Mouse (Mus musculus) gastrocnemius, adult 2 months (tissue): ENCODE results near the gene Slc22a5. TPM values are rescaled to one million over a fixed set of nuclear protein-coding genes. Genes with fewer than 3 reads are reported as not detected.

Source experiments
- DNase-seq: peaks from one replicate; pipeline ENCODE4 v3.0.0; 2022
- H3K27ac ChIP-seq: fragments of 200-600 bp; 2 replicates; pipeline ENCODE4 v1.8.1; 2022; ENCODE audit warnings: mild to moderate bottlenecking
- H3K4me3 ChIP-seq: fragments of 200-600 bp; 2 replicates; pipeline ENCODE4 v1.8.1; 2022; ENCODE audit warnings: mild to moderate bottlenecking, moderate library complexity
- CTCF ChIP-seq: fragments of 200-600 bp; IDR thresholded peaks from 2 replicates; pipeline ENCODE4 v1.8.1; 2022; ENCODE audit warnings: antibody characterized with exemption, mild to moderate bottlenecking, moderate library complexity
- intact Hi-C: fragments of 180-260 bp; cut with DNase I; formaldehyde crosslinking; loops from one replicate; pipeline ENCODE4 v1.15.1; 2025
- total RNA-seq, 2 experiments: library from RNA; stranded (reverse); gene quantifications; 2 replicates each; pipeline ENCODE4 v1.2.3; 2021

Slc22a5 gene
- total RNA-seq, 2 experiments from 2014 or later, result 7.6 to 11.0 TPM

DNA sequence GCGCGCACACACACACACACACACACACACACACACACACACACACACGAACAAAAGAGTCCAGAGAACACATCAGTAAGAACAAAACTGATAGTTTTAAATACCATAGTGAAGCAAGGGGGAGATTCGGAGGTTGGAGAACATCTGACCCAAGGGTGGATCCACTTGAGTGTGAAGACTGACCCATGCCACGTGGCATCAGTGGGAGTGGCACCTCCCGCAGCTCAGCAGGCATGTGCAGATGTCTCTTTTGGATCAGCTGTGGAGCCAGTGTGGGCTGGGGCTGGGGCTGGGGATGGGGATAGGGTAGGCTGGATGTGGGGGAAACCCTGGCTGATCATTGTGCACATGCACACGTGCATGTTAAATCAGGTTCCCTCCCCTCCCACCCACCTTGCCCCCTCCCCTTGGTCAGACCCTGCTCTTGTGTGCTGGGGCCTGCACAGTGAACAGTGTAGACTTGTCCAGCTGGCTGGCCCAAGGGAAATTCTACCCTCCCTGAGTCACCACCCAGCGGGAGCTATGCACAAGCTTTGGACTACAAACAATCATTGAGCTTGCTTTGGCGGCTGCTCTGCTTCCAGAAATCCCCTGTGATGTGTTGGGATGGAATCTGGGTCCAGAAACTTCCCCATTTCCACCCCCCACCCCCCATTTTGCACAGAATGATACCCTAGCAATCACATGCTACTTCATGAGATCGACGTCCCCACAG, 70.1 kb downstream of the Slc22a5 start:
- DNase-seq, result peak; percentile 55
- no peak; the same call in 1 of the 2 replicates for TF ChIP-seq CTCF
- intact Hi-C loops, result no loop called here
- Histone ChIP-seq H3K27ac (no peak overlapping the region; the same call in 1 of the 2 replicates), H3K4me3 (no peak overlapping the region)

DNA sequence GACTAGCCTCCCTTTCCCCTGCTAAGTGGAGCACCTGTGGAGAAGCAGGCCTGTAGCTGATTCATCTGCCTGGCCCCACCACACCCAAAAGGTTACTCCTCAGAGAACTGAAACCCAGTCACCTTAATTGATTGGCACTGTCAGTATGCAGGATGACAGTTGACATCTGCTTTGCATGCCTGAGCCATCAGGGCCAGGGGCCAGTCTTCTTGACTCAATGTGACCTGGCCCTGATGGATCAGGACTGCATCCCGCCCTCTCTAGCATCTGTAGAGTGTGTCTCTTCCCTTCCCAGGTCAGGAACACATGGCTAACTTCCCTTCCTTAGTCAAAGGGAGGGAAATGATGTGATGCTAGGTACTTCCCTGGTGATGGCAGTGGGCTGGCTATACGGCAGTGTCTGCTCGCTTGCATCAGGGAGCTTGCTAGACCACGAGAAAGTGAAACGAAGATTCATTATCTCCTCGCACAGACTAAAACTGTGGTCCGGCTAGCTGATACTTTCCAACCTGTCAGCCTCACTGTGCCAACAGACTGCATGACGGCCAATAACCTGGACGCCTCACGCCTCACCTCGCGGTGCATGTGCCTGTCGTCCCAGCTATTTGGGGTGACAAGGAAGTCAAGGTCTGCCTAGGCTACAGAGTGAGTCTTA, 70.8 kb downstream of the Slc22a5 start:
- peak; percentile 14 for DNase-seq
- H3K27ac ChIP-seq, result no peak overlapping the region
- no peak overlapping the region for H3K4me3 ChIP-seq
- TF ChIP-seq CTCF, result no peak
- intact Hi-C loops, result no loop called here

DNA sequence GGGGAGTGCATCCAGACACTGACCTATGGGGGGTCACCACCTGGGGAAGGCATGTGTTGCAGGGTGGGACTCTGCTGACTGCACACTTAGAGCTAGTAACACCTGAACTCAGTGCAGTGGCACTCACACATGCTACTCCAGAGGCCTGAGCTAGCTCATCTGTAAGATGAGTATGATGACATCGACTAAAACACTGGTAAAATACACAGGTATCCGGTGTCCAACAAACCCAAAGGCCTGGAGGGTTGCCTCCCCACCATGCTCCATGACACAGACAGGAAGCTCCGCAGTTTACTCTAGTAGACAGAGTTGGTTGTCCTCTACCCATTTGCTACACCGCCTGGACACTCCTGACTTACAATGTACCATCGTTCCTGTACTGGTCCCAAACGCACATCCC, 71.9 kb downstream of the Slc22a5 start:
- no peak overlapping the region for H3K27ac ChIP-seq
- DNase-seq, result no peak
- intact Hi-C loops, result loop anchor here (5.0 kb wide), 1 partner anchor 37 kb away; no protein-coding TSS in a partner anchor
- TF ChIP-seq CTCF, result no peak
- no peak overlapping the region for H3K4me3 ChIP-seq

DNA sequence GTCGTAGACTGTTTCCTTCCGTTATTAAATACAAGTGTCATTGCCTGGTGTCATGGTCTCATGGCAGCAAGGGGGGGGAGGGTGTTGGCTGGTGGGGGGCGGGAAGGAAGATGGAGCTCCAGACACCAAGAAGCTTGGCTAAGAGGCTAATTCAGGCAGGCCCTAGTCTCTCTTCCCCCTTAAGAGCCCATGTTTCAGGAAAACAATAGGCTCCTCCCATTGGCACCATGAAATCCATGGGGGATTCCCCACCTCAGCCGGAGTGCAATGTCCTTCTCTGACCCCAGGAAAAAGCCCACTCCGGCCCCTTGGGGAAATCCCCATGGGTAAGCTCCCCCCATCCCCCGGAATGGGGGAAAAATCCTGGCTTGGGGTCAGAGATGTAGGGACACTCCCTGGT, 72.7 kb downstream of the Slc22a5 start:
- intact Hi-C loops, result loop anchor here (5.0 kb wide), 1 partner anchor 36 kb away; no protein-coding TSS in a partner anchor
- peak; percentile 48 for DNase-seq
- H3K27ac ChIP-seq, result peak overlapping the region; percentile 74
- H3K4me3 ChIP-seq, result no peak overlapping the region
- TF ChIP-seq CTCF, result no peak

- H3K27ac ChIP-seq, result no peak overlapping the region
- TF ChIP-seq CTCF, result no peak
- DNase-seq, result no peak
- no peak overlapping the region for H3K4me3 ChIP-seq
- intact Hi-C loops, result loop anchor here (5.0 kb wide), 1 partner anchor 35 kb away; no protein-coding TSS in a partner anchor
These were observed 74.6 kb downstream of the Slc22a5 start for GRCm38 (mm10) chr11:53816841-53817375.

DNA sequence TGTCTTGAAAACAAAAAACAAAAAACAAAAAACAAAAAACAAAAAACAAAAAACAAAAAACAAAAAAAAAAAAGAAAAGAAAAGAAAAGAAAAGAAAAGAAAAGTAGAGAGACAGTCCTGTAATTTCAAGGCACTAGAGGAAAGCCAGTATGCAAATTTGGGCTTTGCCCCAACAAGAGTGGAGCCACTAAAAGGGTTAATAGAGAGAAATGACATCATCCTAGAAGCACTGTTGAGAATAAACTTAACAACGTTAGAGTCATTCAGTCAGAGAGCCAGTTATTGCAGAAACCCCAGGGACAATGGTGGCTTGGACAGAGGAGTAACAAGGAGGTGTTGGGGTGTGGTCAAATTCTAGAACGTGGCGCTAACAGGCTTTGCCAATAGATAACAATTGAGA, 76.7 kb downstream of the Slc22a5 start:
- intact Hi-C loops, result loop anchor here (5.0 kb wide), 1 partner anchor 33 kb away; no protein-coding TSS in a partner anchor
- no peak overlapping the region for H3K27ac ChIP-seq
- DNase-seq, result no peak
- H3K4me3 ChIP-seq, result no peak overlapping the region
- no peak for TF ChIP-seq CTCF

Other genes with a start within 250 kb of the Slc22a5 start
- 1 to 10 TPM; 4.1 to 5.2 TPM for gene Rad50, start 184.3 kb downstream of the Slc22a5 start, total RNA-seq
- not detected for gene Il5, start 170.9 kb downstream of the Slc22a5 start, total RNA-seq
- gene Irf1, start 121.6 kb downstream of the Slc22a5 start, total RNA-seq, result 1 to 10 TPM; 6.2 to 7.0 TPM
- under 1 TPM; 0.28 to 0.53 TPM for gene Gm17334, start 118.5 kb downstream of the Slc22a5 start, total RNA-seq
- gene Gm12216, start 32.4 kb downstream of the Slc22a5 start, total RNA-seq, result 1 to 10 TPM in 1 of 2 experiments, under 1 TPM in 1; 0.87 to 1.4 TPM
- 1 to 10 TPM in 1 of 2 experiments, under 1 TPM in 1; 0.94 to 1.2 TPM for gene Slc22a21, start 88.7 kb upstream of the Slc22a5 start, total RNA-seq
- gene Slc22a4, start 136.4 kb upstream of the Slc22a5 start, total RNA-seq, result 1 to 10 TPM; 1.9 to 2.6 TPM
- 1 to 10 TPM; 4.7 to 7.9 TPM for gene Pdlim4, start 177.4 kb upstream of the Slc22a5 start, total RNA-seq
- 10 to 100 TPM; 27.2 to 46.2 TPM for gene P4ha2, start 208.4 kb upstream of the Slc22a5 start, total RNA-seq